ENCODE assay signal across 8 mouse cellular contexts in the genomic region with DNA sequence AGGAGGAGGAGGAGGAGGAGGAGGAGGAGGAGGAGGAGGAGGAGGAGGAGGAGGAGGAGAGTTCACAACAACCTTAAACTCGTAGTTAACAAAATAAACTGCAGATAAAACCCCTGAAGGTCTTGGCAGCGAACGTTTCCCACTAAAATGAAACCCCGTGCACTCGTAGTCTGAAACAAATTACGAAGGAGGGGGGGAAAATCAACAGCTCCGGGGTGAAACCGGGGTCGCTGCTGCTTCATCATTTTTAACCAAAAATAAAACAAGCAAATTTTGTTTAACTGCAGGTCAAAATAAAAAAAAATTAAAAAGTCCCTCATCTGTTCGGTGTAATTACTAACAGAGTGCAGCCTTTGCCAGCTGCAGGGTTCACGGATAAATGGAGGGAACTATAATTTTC.
DNase-seq lines count a peak whose midpoint lies in the region; ATAC-seq and TF ChIP-seq lines count a peak whose summit lies in the region.

No protein-coding gene starts in this region.

- WGBS in lung, postnatal 0 days: 27% methylated on average over 11 of the region's 11 CpGs
- 13% methylated on average over 11 of the region's 11 CpGs for WGBS in neural tube, embryonic 15.5 days

- H3K4me2 ChIP-seq in lung, postnatal 0 days (replicated peaks; ENCODE audit: low read depth, low read length): peak overlapping the region; percentile 20
- H3K4me2 ChIP-seq in neural tube, embryonic 15.5 days: peak overlapping the region; percentile 52

- no peak overlapping the region for H3K9ac ChIP-seq in lung, postnatal 0 days (replicated peaks; ENCODE audit: low read depth)
- no peak overlapping the region for H3K9ac ChIP-seq in neural tube, embryonic 15.5 days (replicated peaks)

- no peak for ATAC-seq in lung, postnatal 0 days
- no peak for ATAC-seq in neural tube, embryonic 15.5 days (ENCODE audit: low FRiP score)
- ATAC-seq in cerebellum, adult (ENCODE audit: insufficient number of reproducible peaks, low FRiP score, low TSS enrichment): no peak

- TF ChIP-seq CTCF in lung, postnatal 0 days (IDR thresholded peaks at IDR 0.05): no peak

- no peaks in the 10 kb centered on the region for H3K36me3 ChIP-seq in lung, postnatal 0 days (ENCODE audit: insufficient read depth, low read length)
- H3K36me3 ChIP-seq in neural tube, embryonic 15.5 days: no peaks in the 10 kb centered on the region

- H3K9me3 ChIP-seq in lung, postnatal 0 days (ENCODE audit: low read length): no peaks in the 10 kb centered on the region
- H3K9me3 ChIP-seq in neural tube, embryonic 15.5 days (replicated peaks): no peaks in the 10 kb centered on the region

- 0 out of 2 replicates have a peak overlapping the region, but pooled peaks have one; percentile 64 for H3K27ac ChIP-seq in lung, postnatal 0 days (ENCODE audit: low read length)
- H3K27ac ChIP-seq in neural tube, embryonic 15.5 days (replicated peaks): no peak overlapping the region

- peak overlapping the region; percentile 10; the same call in 1 of the 2 replicates for H3K4me3 ChIP-seq in lung, postnatal 0 days (ENCODE audit: low read depth, low read length)
- H3K4me3 ChIP-seq in neural tube, embryonic 15.5 days (replicated peaks): peak overlapping the region; percentile 25

- H3K27me3 ChIP-seq in lung, postnatal 0 days (replicated peaks; ENCODE audit: insufficient read depth, low read length): no peaks in the 10 kb centered on the region
- no peaks in the 10 kb centered on the region for H3K27me3 ChIP-seq in neural tube, embryonic 15.5 days (replicated peaks)

- DNase-seq in embryo, embryonic 10 days (ENCODE audit: low spot score): peak; percentile 41
- DNase-seq in embryo, embryonic 9.5 days (ENCODE audit: extremely low spot score): no peak
- DNase-seq in lung, postnatal 0 days (ENCODE audit: low spot score): peak; percentile 15
- DNase-seq in lung, postnatal 4 days: no peak
- peak; percentile 51 to 54 for DNase-seq in kidney, adult 8-10 months
- DNase-seq in MN1 (ENCODE audit: low spot score): no peak

- TF ChIP-seq EP300 in lung, postnatal 0 days (IDR thresholded peaks at IDR 0.05): no peak

- no peaks in the 10 kb centered on the region for H3K4me1 ChIP-seq in lung, postnatal 0 days (ENCODE audit: insufficient read depth, low read depth, low read length)
- H3K4me1 ChIP-seq in neural tube, embryonic 15.5 days: peaks cover 11% of the 10 kb centered on the region

Comparison
In these comparisons a context has a peak if more than half of its experiments do, and no peak if none do; other contexts are left out.
1. DNase-seq: peak in embryo, embryonic 10 days (single experiment), lung, postnatal 0 days (single experiment) and kidney, adult 8-10 months (2 of 2); none in embryo, embryonic 9.5 days (single experiment), lung, postnatal 4 days (0 of 2) and MN1 (single experiment).